Mouse (Mus musculus): ENCODE measurements around the gene Spx. TPM values are rescaled to one million over a fixed set of nuclear protein-coding genes. Genes with fewer than 3 reads are reported as not detected.

The Spx gene
- polyA plus RNA-seq, 1 experiment from 2014 or later = 0.78 TPM

DNA sequence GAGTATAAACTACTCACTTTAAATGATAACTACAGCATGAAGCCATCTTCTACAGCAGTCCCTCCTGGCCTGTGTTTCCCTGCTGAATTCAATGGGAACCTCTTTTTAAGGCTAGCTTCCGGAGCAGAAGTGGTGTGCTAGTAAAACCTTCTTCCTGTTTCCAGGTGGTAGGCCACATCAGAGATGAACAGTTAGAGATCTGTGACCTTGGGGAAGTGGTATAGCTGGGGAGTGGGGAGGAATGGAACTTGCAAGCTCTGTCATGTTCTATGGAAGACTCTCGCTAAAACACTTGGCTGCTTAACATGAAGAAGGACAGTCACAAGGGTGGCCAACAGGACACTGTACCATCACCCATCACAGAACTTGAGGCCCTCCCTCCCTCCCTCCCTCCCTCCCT is 40.1 kb downstream of the Spx start:
- H3K4me2 ChIP-seq = no peak overlapping the region
- no peak overlapping the region for H3K4me3 ChIP-seq
- H3K27me3 ChIP-seq = no peaks in the 10 kb centered on the region
- no peaks in the 10 kb centered on the region for H3K9me3 ChIP-seq
- WGBS = 82% methylated on average over 2 of the region's 2 CpGs
- ATAC-seq (ENCODE audit: low read depth) = no peak
- H3K36me3 ChIP-seq = no peaks in the 10 kb centered on the region
- no peak overlapping the region for H3K27ac ChIP-seq (replicated peaks)
- peaks cover 5% of the 10 kb centered on the region for H3K4me1 ChIP-seq (replicated peaks)
- no peak overlapping the region for H3K9ac ChIP-seq

DNA sequence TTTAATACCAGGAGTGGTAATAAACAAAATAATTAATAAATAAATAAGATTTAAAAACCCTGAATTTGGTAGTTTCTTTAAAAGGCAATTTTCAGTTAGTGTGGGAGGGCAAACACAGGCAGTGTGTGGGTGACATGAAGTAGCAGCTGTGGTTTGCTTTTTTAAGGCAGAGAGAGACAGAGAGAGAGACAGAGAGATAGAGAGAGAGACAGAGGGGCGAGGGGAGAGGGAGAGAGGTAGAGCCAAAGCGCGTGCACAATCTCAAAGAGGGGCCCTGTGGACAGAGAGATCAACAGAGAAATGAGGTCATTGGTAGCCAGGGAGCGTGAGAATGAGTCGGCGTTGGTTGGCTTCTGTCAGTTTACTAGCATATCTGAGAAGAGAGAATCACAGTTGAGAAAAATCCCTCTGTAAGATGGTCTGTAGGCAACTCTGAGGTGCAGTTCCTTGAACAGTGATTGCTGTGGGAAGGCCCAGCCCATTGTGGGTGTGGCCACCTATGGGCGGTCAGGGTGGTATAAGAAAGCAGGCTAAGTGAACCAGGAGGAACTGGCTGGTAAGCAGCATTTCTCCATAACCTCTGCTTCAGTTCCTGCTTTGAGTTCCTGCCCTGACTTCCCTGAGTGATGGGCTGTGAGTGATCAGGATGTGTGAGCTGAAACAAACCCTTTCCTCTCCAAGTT is 42.2 kb downstream of the Spx start:
- H3K9ac ChIP-seq = no peak overlapping the region
- no peaks in the 10 kb centered on the region for H3K27me3 ChIP-seq
- WGBS = 81% methylated on average over 7 of the region's 7 CpGs
- H3K4me3 ChIP-seq = no peak overlapping the region
- no peak overlapping the region for H3K4me2 ChIP-seq
- no peak for ATAC-seq (ENCODE audit: low read depth)
- no peaks in the 10 kb centered on the region for H3K36me3 ChIP-seq
- H3K4me1 ChIP-seq (replicated peaks) = peaks cover 13% of the 10 kb centered on the region
- no peaks in the 10 kb centered on the region for H3K9me3 ChIP-seq
- no peak overlapping the region for H3K27ac ChIP-seq (replicated peaks)

DNA sequence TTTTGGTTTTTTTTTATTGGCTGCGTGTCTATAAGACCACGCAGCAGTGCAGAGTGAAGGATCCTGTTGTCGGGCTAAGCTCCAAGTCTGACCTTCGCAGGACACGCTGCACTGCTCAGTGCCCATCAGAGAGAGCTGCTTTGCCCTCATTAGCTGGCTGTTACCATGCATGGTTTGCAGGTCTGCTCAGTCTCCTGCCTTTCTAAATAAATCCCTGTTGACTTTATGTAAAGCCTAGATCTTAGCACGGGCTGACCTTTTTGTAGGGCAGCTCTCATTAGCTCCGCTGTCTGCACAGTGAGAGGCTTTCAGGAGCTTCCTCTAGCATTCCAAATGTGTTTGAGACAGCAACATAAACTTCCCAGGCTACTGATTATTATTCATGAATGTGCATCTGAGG is 44.8 kb downstream of the Spx start:
- 46% methylated on average over 7 of the region's 7 CpGs for WGBS
- no peak overlapping the region for H3K4me2 ChIP-seq
- peaks cover 13% of the 10 kb centered on the region for H3K4me1 ChIP-seq (replicated peaks)
- H3K9me3 ChIP-seq = no peaks in the 10 kb centered on the region
- no peak overlapping the region for H3K27ac ChIP-seq (replicated peaks)
- peak; percentile 36; the same call in 1 of the 2 replicates for ATAC-seq (ENCODE audit: low read depth)
- H3K9ac ChIP-seq = no peak overlapping the region
- no peak overlapping the region for H3K4me3 ChIP-seq
- no peaks in the 10 kb centered on the region for H3K36me3 ChIP-seq
- no peaks in the 10 kb centered on the region for H3K27me3 ChIP-seq

DNA sequence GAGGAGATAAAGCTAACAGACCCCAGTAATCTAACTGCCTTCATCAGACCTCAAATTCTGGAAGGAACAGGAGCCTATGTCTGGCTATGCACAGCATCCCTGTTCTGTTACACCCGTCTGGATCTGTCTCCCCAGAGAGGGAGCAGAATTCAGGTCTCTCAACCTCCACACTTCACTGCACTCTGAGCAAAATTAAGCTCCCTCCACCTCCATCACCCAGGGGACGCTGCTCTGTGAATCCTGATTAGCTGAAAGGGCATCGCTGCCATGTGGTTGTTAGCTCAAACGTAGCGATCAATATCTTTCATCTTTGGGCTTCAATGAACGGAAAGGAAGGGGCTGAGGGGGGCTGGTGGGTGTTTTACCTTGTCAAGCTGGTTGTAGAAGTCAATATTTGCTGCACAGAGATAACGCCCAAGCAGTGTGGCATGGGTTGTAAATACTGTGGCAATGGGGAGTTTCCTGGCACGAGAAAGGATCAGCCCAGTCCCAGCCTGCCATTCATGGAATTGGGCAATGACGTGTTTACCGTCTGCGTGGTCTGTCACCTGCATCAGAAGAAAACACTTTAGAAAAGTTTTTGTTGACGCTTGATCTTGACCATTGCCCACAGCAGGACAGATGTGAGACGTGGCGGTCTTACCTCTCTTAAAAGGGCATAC is 45.9 kb downstream of the Spx start:
- H3K4me2 ChIP-seq = peak overlapping the region; percentile 8; the same call in 1 of the 2 replicates
- WGBS = 66% methylated on average over 14 of the region's 14 CpGs
- H3K9me3 ChIP-seq = no peaks in the 10 kb centered on the region
- H3K4me3 ChIP-seq = no peak overlapping the region
- no peak overlapping the region for H3K9ac ChIP-seq
- H3K36me3 ChIP-seq = no peaks in the 10 kb centered on the region
- H3K27ac ChIP-seq (replicated peaks) = no peak overlapping the region
- ATAC-seq (ENCODE audit: low read depth) = peak; percentile 59; the same call in 1 of the 2 replicates
- H3K27me3 ChIP-seq = no peaks in the 10 kb centered on the region
- H3K4me1 ChIP-seq (replicated peaks) = peaks cover 13% of the 10 kb centered on the region

DNA sequence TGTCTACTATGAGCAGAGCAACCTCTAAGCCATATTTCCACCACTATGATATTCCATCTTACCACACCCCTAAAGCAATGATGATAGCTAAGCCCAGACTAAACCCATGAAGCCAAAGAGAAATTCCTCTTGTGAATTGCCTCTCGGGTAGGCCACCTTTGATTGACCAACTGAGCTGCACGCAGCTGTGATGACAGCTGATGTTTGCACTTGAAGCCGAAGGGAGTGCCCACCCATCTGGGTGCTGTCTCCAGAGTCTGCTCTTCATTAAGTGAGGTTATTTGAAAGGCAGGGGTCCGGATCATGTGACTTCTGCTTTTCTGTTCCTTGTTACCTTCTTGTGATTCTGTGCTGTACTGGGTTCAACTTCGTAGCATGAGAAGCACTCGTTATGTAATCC is 49.0 kb downstream of the Spx start:
- Histone ChIP-seq H3K4me3 (no peak overlapping the region), H3K36me3 (no peaks in the 10 kb centered on the region), H3K9me3 (no peaks in the 10 kb centered on the region), H3K27ac (replicated peaks) (no peak overlapping the region), H3K27me3 (no peaks in the 10 kb centered on the region), H3K9ac (no peak overlapping the region), H3K4me2 (no peak overlapping the region), H3K4me1 (replicated peaks) (peaks cover 13% of the 10 kb centered on the region)
- WGBS = 81% methylated on average over 6 of the region's 6 CpGs
- ATAC-seq (ENCODE audit: low read depth) = no peak

Other genes with a start within 250 kb of the Spx start
- gene Slco1a6, start 204.9 kb upstream of the Spx start, polyA plus RNA-seq (2015; fragmentation: Nextera tagmentation; extraction: Ambion mirVana) = 0.10 TPM in 1 of 2 replicates, not detected in the other
- gene Iapp, start 115.0 kb upstream of the Spx start, polyA plus RNA-seq (2015; fragmentation: Nextera tagmentation; extraction: Ambion mirVana) = not detected in 2 replicates
- gene Slco1a5, start 90.5 kb upstream of the Spx start, polyA plus RNA-seq (2015; fragmentation: Nextera tagmentation; extraction: Ambion mirVana) = not detected in 2 replicates
- gene Pyroxd1, start 67.8 kb upstream of the Spx start, polyA plus RNA-seq (2015; fragmentation: Nextera tagmentation; extraction: Ambion mirVana) = 21.5 and 23.2 TPM in 2 replicates
- 27.1 and 29.7 TPM in 2 replicates for gene Recql, start 26.4 kb upstream of the Spx start, polyA plus RNA-seq (2015; fragmentation: Nextera tagmentation; extraction: Ambion mirVana)
- 84.1 and 87.5 TPM in 2 replicates for gene Golt1b, start 26.2 kb upstream of the Spx start, polyA plus RNA-seq (2015; fragmentation: Nextera tagmentation; extraction: Ambion mirVana)
- not detected in 2 replicates for gene Gys2, start 59.7 kb downstream of the Spx start, polyA plus RNA-seq (2015; fragmentation: Nextera tagmentation; extraction: Ambion mirVana)
- gene Ldhb, start 94.5 kb downstream of the Spx start, polyA plus RNA-seq (2015; fragmentation: Nextera tagmentation; extraction: Ambion mirVana) = 522 and 568 TPM in 2 replicates
- gene Kcnj8, start 158.2 kb downstream of the Spx start, polyA plus RNA-seq (2015; fragmentation: Nextera tagmentation; extraction: Ambion mirVana) = 9.9 and 11.0 TPM in 2 replicates

All from neural tube, embryonic 13.5 days (tissue).